Mouse (Mus musculus): ENCODE measurements at regions not wholly inside any gene's neighbourhood (a gene's known extent, or its start where the extent isn't known, plus 50 kb on each side); places are given as distances from the start of the nearest gene placed in this dataset.

DNA sequence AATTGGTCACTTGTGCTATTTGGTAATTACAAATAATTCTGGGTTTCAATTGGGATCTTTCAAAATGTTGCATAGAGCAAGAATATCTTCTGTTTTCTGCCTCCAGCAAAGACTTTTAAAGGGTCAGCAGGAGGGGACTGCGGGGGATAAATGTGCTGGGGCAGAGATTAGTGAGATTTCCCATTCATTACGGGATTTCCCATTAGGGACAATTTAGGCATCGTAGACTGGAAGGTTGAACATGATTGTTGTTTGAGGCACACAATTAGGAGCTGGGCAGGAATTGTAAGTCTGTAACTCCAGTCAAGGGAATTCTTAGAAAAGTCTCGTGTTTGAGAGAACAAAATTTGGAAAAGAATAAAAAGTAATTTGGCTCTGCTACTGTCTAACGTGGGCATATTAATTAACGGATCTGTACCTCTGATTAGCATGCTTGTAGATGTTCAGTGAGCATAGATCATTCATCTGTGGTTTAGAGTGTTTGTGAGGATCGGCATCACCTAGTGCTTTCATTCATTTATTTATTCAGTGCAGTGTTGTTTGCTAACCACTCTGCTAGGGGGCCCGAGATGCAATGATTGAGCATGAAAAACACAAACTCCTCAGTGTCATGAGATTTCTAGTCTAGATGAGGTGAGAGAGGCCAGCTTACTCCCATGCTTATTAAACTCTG lies 341.9 kb upstream of the Slc30a5 start:
- H3K4me2 ChIP-seq (replicated peaks), result no peak overlapping the region
- WGBS, result 79% methylated on average over 8 of the region's 8 CpGs
- ATAC-seq (ENCODE audit: low FRiP score), result no peak
- no peaks in the 10 kb centered on the region for H3K36me3 ChIP-seq
- no peak overlapping the region for H3K4me3 ChIP-seq
- no peaks in the 10 kb centered on the region for H3K4me1 ChIP-seq
- no peak overlapping the region for H3K9ac ChIP-seq
- H3K27ac ChIP-seq, result no peak overlapping the region
- no peaks in the 10 kb centered on the region for H3K9me3 ChIP-seq (replicated peaks)
- H3K27me3 ChIP-seq, result no peaks in the 10 kb centered on the region

DNA sequence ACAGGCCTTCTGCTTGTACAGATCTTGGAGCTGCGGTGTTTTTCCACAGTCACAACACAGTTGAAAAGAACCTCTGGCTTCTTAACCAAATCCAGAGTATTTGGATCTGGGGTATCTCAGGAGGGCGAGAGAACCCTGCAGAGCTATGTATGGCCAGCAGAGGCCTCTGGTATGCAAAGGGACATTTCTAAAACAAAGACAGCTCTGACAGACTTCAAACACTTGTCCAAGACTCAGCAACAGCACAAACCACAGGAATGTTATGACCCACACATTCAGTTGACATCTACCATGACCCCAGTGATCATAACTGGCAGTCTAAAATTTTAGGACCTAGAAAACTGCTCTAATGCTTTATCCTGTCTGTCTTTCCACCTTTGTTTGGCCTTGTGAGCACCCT lies 328.5 kb upstream of the Slc30a5 start:
- no peak for ATAC-seq (ENCODE audit: low FRiP score)
- Histone ChIP-seq H3K4me2 (replicated peaks) (no peak overlapping the region), H3K27ac (no peak overlapping the region), H3K9me3 (replicated peaks) (no peaks in the 10 kb centered on the region), H3K9ac (no peak overlapping the region), H3K4me1 (no peaks in the 10 kb centered on the region), H3K36me3 (no peaks in the 10 kb centered on the region), H3K27me3 (no peaks in the 10 kb centered on the region), H3K4me3 (no peak overlapping the region)
- 57% methylated on average over 2 of the region's 2 CpGs for WGBS

DNA sequence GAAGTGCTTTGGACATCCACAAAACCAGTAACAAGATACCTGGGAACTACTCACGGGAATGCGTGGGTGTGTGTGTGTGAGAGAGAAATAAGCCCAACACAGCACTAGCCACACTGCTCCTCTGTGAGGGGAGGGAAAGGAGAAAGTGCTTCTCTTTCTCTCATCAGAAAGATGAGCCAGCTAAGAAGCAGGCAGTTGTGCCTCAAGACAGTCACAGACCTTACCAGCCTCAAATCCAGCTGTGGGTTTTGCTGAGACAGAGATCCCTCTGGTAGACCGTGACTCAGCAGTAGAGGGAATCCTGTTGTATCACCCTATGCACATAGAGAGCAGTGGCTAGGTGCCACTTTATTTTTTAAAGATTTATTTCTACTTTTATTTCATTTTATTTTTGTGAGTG lies 326.7 kb upstream of the Slc30a5 start:
- Histone ChIP-seq H3K4me1 (no peaks in the 10 kb centered on the region), H3K27me3 (no peaks in the 10 kb centered on the region), H3K36me3 (no peaks in the 10 kb centered on the region), H3K27ac (no peak overlapping the region), H3K9me3 (replicated peaks) (no peaks in the 10 kb centered on the region), H3K4me3 (no peak overlapping the region), H3K9ac (no peak overlapping the region), H3K4me2 (replicated peaks) (no peak overlapping the region)
- no peak for ATAC-seq (ENCODE audit: low FRiP score)
- 84% methylated on average over 3 of the region's 3 CpGs for WGBS

DNA sequence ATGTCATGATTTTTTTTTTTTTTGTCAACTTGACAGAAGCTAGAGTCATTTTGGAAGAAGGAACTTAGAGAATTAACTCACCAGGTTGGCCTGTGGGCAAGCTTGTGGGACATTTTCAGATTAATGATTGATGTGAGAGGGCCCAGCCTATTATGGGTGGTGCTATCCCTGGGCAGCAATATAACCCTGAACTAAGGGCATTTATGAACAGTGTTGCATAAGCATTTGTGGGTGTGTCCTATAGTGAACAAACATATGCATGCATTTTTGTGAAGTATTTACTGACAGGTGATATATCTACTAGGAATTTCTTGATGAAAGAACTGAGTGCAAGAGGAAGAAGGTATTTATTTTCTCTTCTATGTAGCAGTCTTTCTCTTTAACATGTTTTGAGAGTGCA lies 320.5 kb upstream of the Slc30a5 start:
- ATAC-seq (ENCODE audit: low FRiP score), result no peak
- H3K9ac ChIP-seq, result no peak overlapping the region
- no peak overlapping the region for H3K4me3 ChIP-seq
- no peak overlapping the region for H3K4me2 ChIP-seq (replicated peaks)
- H3K27ac ChIP-seq, result no peak overlapping the region
- no peaks in the 10 kb centered on the region for H3K36me3 ChIP-seq
- no peaks in the 10 kb centered on the region for H3K27me3 ChIP-seq
- H3K4me1 ChIP-seq, result no peaks in the 10 kb centered on the region
- H3K9me3 ChIP-seq (replicated peaks), result no peaks in the 10 kb centered on the region

DNA sequence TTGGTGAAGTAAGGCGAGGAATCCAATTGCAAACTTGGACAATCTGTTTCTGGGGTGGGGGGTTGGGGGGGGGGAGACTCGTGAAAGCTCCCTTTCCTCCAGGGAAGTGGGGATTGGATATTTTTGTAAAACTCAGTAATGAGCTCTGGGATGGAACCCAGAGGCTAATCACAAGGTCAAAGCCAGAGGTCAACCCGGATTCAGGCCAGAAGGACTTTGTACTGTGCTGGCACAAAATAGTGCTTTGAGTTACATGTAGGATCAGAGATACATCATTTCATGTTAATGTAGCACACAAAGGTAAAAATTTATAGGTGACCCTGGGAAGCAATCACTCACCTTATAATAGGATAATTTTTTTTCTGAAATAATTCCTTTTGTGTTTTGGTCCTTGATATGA lies 309.5 kb upstream of the Slc30a5 start:
- no peak overlapping the region for H3K27ac ChIP-seq
- no peak overlapping the region for H3K9ac ChIP-seq
- H3K4me3 ChIP-seq, result no peak overlapping the region
- H3K4me1 ChIP-seq, result no peaks in the 10 kb centered on the region
- ATAC-seq (ENCODE audit: low FRiP score), result no peak
- no peaks in the 10 kb centered on the region for H3K27me3 ChIP-seq
- H3K9me3 ChIP-seq (replicated peaks), result no peaks in the 10 kb centered on the region
- WGBS, result 70% methylated on average over 3 of the region's 3 CpGs
- no peak overlapping the region for H3K4me2 ChIP-seq (replicated peaks)
- H3K36me3 ChIP-seq, result no peaks in the 10 kb centered on the region

DNA sequence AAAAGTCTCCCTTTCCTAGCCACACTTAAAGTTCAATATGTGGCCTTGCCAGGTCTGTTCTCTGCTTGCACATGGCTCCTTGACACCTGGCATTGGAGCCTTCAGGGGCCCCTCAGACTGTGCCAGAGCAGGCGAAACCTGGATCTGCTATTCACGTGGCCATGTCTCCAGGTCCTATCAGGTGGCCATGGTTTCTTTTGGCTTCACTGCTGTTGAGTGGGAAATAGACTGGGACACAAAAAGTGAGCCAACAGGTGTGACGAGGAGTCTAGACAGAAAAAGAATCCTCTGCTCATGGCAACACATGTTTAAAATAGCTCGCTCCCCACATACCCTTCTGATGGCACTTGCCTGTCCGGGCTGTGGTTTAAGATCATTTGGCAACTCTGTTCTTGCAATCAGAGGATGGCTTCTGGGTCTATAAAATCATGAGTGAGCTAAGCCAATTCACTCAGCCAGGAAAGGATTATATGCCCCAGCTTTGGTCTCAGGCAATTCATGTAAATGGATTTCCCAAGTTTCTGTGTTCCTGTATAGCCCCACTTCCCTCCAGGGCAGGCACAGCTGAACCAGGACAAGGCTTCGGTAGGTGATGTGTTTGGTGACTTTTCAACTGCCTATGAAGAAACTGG lies 309.0 kb upstream of the Slc30a5 start:
- H3K4me3 ChIP-seq, result no peak overlapping the region
- H3K4me2 ChIP-seq (replicated peaks), result no peak overlapping the region
- H3K27me3 ChIP-seq, result no peaks in the 10 kb centered on the region
- H3K9ac ChIP-seq, result no peak overlapping the region
- no peak for ATAC-seq (ENCODE audit: low FRiP score)
- no peak overlapping the region for H3K27ac ChIP-seq
- WGBS, result 85% methylated on average over 6 of the region's 6 CpGs
- no peaks in the 10 kb centered on the region for H3K9me3 ChIP-seq (replicated peaks)
- H3K36me3 ChIP-seq, result no peaks in the 10 kb centered on the region
- no peaks in the 10 kb centered on the region for H3K4me1 ChIP-seq

DNA sequence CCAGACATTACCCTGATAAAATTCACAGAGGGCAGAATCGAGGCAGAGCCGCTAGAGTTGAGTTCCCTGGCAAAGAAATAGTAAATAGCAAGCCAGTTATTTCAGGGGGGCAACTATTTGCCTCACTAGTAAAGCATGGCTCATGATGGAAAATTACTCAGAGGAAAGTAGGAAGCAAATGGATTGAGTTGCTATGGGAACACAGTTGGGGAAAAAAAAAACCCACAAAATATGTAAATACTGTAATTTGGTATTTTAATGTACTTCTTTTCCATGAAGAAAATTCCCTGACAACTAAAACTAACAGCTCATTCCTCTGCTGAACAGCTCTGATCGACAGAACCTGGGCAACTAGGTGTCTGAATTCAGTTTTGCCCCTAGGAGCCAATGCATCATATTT lies 296.2 kb upstream of the Slc30a5 start:
- H3K9me3 ChIP-seq (replicated peaks), result no peaks in the 10 kb centered on the region
- no peaks in the 10 kb centered on the region for H3K36me3 ChIP-seq
- no peak overlapping the region for H3K27ac ChIP-seq
- no peak overlapping the region for H3K4me3 ChIP-seq
- H3K9ac ChIP-seq, result no peak overlapping the region
- no peak overlapping the region for H3K4me2 ChIP-seq (replicated peaks)
- H3K4me1 ChIP-seq, result no peaks in the 10 kb centered on the region
- 85% methylated on average over 3 of the region's 3 CpGs for WGBS
- no peak for ATAC-seq (ENCODE audit: low FRiP score)
- no peaks in the 10 kb centered on the region for H3K27me3 ChIP-seq

DNA sequence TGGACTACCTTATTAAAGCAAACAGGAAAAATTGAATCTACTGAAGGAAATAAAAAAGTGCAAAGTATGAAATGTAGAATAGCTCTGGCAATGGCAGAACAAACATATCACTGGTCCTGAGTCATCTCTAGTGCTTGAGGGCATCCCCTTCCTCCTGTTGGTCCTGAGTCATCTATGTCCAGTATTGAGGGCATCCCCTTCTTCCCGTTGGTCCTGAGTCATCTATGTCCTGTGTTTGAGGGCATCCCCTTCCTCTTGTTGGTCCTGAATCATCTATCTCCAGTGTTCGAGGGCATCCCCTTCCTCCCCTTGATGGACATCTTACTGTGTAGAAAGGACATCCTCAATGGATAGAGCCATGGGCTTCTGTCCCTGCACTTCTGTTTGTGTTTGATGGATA lies 294.6 kb upstream of the Slc30a5 start:
- H3K9ac ChIP-seq, result no peak overlapping the region
- no peak for ATAC-seq (ENCODE audit: low FRiP score)
- H3K4me1 ChIP-seq, result no peaks in the 10 kb centered on the region
- no peaks in the 10 kb centered on the region for H3K27me3 ChIP-seq
- H3K36me3 ChIP-seq, result no peaks in the 10 kb centered on the region
- WGBS, result 84% methylated on average over 2 of the region's 2 CpGs
- no peak overlapping the region for H3K4me3 ChIP-seq
- H3K9me3 ChIP-seq (replicated peaks), result no peaks in the 10 kb centered on the region
- no peak overlapping the region for H3K4me2 ChIP-seq (replicated peaks)
- no peak overlapping the region for H3K27ac ChIP-seq

DNA sequence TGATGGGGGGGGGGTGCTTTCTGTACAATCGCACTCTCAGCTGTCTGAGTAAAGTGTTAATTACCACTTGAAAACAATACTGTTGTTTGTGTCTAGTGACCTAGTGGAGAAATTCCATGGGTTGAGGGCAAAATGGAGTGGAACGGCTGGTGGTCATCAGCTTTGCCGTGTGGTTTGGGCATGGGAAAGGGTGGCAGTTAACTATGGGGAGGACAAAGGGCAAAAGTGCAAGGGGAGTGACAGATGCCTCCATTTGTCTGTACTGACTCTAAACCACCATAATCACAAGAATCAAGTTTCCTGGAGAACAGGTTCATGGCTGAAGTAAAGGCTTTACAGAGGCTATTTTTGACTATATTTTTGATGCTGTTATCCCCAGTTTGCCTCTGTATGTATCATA lies 294.0 kb upstream of the Slc30a5 start:
- Histone ChIP-seq H3K9ac (no peak overlapping the region), H3K27ac (no peak overlapping the region), H3K36me3 (no peaks in the 10 kb centered on the region), H3K4me1 (no peaks in the 10 kb centered on the region), H3K9me3 (replicated peaks) (no peaks in the 10 kb centered on the region), H3K4me2 (replicated peaks) (no peak overlapping the region), H3K4me3 (no peak overlapping the region), H3K27me3 (no peaks in the 10 kb centered on the region)
- WGBS, result 78% methylated on average over 3 of the region's 3 CpGs
- ATAC-seq (ENCODE audit: low FRiP score), result no peak

DNA sequence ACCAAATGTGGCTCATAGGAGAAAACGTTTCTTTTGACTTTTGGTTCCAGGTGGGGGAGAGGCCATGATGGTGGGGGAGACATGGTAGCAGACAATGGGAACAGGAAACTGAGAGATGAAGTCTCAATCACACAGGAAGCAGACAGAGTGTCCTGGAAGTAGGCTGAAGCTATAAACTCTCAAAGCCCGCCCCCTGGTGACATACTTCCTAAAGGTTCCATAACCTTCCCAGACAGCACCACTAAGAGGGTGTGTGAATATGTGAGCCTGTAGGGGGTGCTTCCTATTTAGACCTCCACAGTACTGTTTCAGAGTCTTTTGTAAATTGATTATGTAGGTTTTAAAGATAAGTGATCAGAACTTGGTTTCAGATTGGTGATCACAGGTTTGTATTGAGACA lies 284.1 kb upstream of the Slc30a5 start:
- Histone ChIP-seq H3K27ac (no peak overlapping the region), H3K4me2 (replicated peaks) (no peak overlapping the region), H3K4me1 (no peaks in the 10 kb centered on the region), H3K27me3 (no peaks in the 10 kb centered on the region), H3K9ac (no peak overlapping the region), H3K36me3 (no peaks in the 10 kb centered on the region), H3K4me3 (no peak overlapping the region), H3K9me3 (replicated peaks) (no peaks in the 10 kb centered on the region)
- 81% methylated on average over 2 of the region's 2 CpGs for WGBS
- no peak for ATAC-seq (ENCODE audit: low FRiP score)

DNA sequence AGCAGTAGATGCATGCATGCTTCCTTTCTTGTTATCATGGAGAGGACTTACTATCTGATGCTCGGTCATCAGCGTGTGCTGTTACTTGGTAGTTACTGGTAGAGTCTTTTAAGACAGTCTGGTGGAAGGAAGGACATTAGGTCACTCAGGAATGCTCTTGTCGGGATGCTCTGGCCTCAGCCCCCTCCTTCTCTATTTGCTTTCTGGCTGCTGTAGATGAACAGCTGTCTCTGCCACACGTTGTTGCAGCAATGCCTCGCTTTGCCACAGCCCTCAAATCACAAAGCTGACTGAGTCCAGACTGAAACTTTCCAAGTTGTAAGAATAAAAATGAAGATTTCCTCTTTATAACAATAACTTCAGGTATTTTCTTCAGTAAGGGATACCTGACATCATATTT lies 282.1 kb upstream of the Slc30a5 start:
- Histone ChIP-seq H3K27ac (no peak overlapping the region), H3K9ac (no peak overlapping the region), H3K27me3 (no peaks in the 10 kb centered on the region), H3K36me3 (no peaks in the 10 kb centered on the region), H3K4me3 (no peak overlapping the region), H3K4me1 (no peaks in the 10 kb centered on the region), H3K4me2 (replicated peaks) (no peak overlapping the region), H3K9me3 (replicated peaks) (no peaks in the 10 kb centered on the region)
- ATAC-seq (ENCODE audit: low FRiP score), result no peak
- 74% methylated on average over 5 of the region's 5 CpGs for WGBS

DNA sequence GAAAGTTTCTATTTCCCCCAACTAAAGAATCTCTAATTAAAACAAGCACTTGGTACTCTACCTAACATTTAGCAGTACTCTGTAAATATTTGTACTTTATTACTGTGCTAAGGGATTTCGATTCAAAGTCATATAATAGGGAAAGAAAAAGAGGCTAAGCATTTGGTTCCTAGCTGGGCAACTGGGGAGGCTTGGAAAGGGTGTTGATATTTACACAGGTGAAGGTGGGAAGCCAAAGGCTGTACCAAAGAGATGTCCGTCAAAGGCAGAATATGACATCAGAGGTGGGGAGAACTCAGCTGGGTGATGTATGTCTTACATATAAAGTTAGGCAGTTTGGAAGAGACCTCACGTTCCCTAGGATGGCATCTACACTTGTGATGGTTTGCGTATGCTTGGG lies 278.9 kb upstream of the Slc30a5 start:
- ATAC-seq (ENCODE audit: low FRiP score), result no peak
- Histone ChIP-seq H3K9ac (no peak overlapping the region), H3K27ac (no peak overlapping the region), H3K9me3 (replicated peaks) (no peaks in the 10 kb centered on the region), H3K4me1 (no peaks in the 10 kb centered on the region), H3K27me3 (no peaks in the 10 kb centered on the region), H3K36me3 (no peaks in the 10 kb centered on the region), H3K4me2 (replicated peaks) (no peak overlapping the region), H3K4me3 (no peak overlapping the region)
- WGBS, result 89% methylated on average over 4 of the region's 4 CpGs

DNA sequence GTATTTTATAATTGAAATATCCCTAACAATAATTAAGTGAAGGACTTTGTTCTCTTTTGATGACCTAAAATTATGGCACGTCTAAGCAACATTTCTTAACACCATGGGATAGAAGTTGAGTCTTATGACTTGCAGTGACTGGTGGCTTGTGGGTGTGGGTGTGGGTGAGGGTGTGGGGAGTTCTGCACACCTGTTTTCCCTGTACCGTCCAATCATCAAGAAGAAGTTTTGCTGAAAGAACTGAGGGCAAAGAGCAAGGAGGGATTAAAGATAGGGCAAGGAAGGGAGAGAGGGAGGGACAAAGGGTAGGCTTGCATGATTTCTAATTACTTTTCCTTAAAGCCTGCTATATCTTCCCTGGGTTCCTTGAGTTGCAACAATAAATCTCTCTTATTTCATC lies 278.5 kb upstream of the Slc30a5 start:
- Histone ChIP-seq H3K9me3 (replicated peaks) (no peaks in the 10 kb centered on the region), H3K4me2 (replicated peaks) (no peak overlapping the region), H3K27me3 (no peaks in the 10 kb centered on the region), H3K4me3 (no peak overlapping the region), H3K27ac (no peak overlapping the region), H3K36me3 (no peaks in the 10 kb centered on the region), H3K4me1 (no peaks in the 10 kb centered on the region), H3K9ac (no peak overlapping the region)
- ATAC-seq (ENCODE audit: low FRiP score), result no peak
- 86% methylated on average over 2 of the region's 2 CpGs for WGBS
